ENCODE assay signal across 8 mouse cellular contexts in the genomic region with DNA sequence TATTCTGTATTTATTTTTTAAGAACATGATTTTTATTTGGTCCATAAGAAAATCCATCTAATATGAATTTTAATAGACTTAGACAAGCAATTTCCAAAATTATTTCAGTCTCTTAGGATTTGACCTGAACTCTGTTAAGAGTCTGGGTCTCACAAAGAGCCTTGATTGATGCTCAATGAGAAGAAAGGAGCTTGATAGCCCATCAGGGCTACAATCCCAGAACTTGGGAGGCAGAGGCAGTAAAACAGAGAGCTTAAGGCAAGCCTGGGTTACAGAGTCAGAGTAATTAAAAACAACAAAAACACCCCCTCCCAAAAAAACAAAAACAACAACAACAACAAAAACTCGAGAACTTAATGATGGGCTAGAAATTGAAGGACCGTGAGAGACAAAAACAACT. TPM values are rescaled to one million over a fixed set of nuclear protein-coding genes. Genes with fewer than 3 reads are reported as not detected.
DNase-seq lines count a peak whose midpoint lies in the region; ATAC-seq and TF ChIP-seq lines count a peak whose summit lies in the region.

No protein-coding gene starts in this region.

- DNase-seq in embryo, embryonic 11 days: peak; percentile 8
- DNase-seq in embryo, embryonic 10 days (ENCODE audit: low spot score): no peak
- DNase-seq in kidney, postnatal 10 days: no peak
- no peak for DNase-seq in thymus, postnatal 36 days
- no peak for DNase-seq in left cerebral cortex, postnatal 10 days (ENCODE audit: extremely low spot score in 1 of 2, low spot score in 2 of 2)

- H3K9ac ChIP-seq in kidney, embryonic 16.5 days (replicated peaks; ENCODE audit: low read length): no peak overlapping the region
- no peak overlapping the region for H3K9ac ChIP-seq in limb, embryonic 12.5 days (replicated peaks)

- peaks cover 33% of the 10 kb centered on the region for H3K79me2 ChIP-seq in myocyte (ENCODE audit: control insufficient read depth, insufficient read depth)

- H3K36me3 ChIP-seq in kidney, embryonic 16.5 days (ENCODE audit: insufficient read depth, low read length): no peaks in the 10 kb centered on the region
- H3K36me3 ChIP-seq in limb, embryonic 12.5 days: no peaks in the 10 kb centered on the region
- H3K36me3 ChIP-seq in myocyte (ENCODE audit: control insufficient read depth, insufficient read depth): no peaks in the 10 kb centered on the region

- H3K27me3 ChIP-seq in kidney, embryonic 16.5 days (ENCODE audit: insufficient read depth, low read length): no peaks in the 10 kb centered on the region
- H3K27me3 ChIP-seq in limb, embryonic 12.5 days: no peaks in the 10 kb centered on the region
- no peaks in the 10 kb centered on the region for H3K27me3 ChIP-seq in myocyte (ENCODE audit: control insufficient read depth, insufficient read depth, insufficient read length)

- TF ChIP-seq POLR2A in myocyte (IDR thresholded peaks at IDR 0.05; ENCODE audit: insufficient read length, low read depth): no peak

- 62% methylated on average over 2 of the region's 2 CpGs for WGBS in kidney, embryonic 16.5 days
- WGBS in limb, embryonic 12.5 days: 59% methylated on average over 2 of the region's 2 CpGs

- H3K4me1 ChIP-seq in kidney, embryonic 16.5 days (ENCODE audit: insufficient read depth, low read length): peaks cover 25% of the 10 kb centered on the region
- H3K4me1 ChIP-seq in limb, embryonic 12.5 days (replicated peaks): peaks cover 7% of the 10 kb centered on the region

- no peak for ATAC-seq in kidney, embryonic 16.5 days (ENCODE audit: low FRiP score, low TSS enrichment)
- no peak for ATAC-seq in limb, embryonic 12.5 days (ENCODE audit: insufficient number of reproducible peaks, insufficient read depth, low FRiP score, low TSS enrichment, low read depth)

- no peak overlapping the region for H3K4me3 ChIP-seq in kidney, embryonic 16.5 days (ENCODE audit: low read length)
- no peak overlapping the region for H3K4me3 ChIP-seq in limb, embryonic 12.5 days (replicated peaks)
- peak overlapping the region; percentile 42 for H3K4me3 ChIP-seq in myocyte

- H3ac ChIP-seq in myocyte (ENCODE audit: control insufficient read depth, insufficient read length): no peak overlapping the region

- H3K27ac ChIP-seq in kidney, embryonic 16.5 days (ENCODE audit: low read length): no peak overlapping the region
- no peak overlapping the region for H3K27ac ChIP-seq in limb, embryonic 12.5 days

- no peaks in the 10 kb centered on the region for H3K9me3 ChIP-seq in kidney, embryonic 16.5 days (ENCODE audit: low read length)
- H3K9me3 ChIP-seq in limb, embryonic 12.5 days: no peaks in the 10 kb centered on the region

- intact Hi-C loops in left cerebral cortex, postnatal 10 days (cut with DNase I): loop anchor here (10.0 kb wide), 1 partner anchor 151 kb away; no protein-coding TSS in a partner anchor

- peak overlapping the region; percentile 83 for H3K4me2 ChIP-seq in kidney, embryonic 16.5 days (replicated peaks; ENCODE audit: low read depth, low read length)
- peak overlapping the region; percentile 93; the same call in 1 of the 2 replicates for H3K4me2 ChIP-seq in limb, embryonic 12.5 days
- peak overlapping the region; percentile 65 for H3K4me2 ChIP-seq in myocyte (ENCODE audit: low read depth)

TF ChIP-seq in myocyte, 11 proteins besides CTCF, POLR2A, EP300 and RAD21:
- TF ChIP-seq USF1 (IDR thresholded peaks at IDR 0.05; ENCODE audit: low read depth) (no peak), CEBPB (IDR thresholded peaks at IDR 0.05; ENCODE audit: insufficient read depth, poor library complexity, severe bottlenecking) (no peak), MYOG (IDR thresholded peaks at IDR 0.05; ENCODE audit: control insufficient read depth in 1 of 3, insufficient read depth in 1 of 3, insufficient read length in 2 of 3, low read depth in 2 of 3) (no peak), MYOD1 (IDR thresholded peaks at IDR 0.05; ENCODE audit: control insufficient read depth in 1 of 3, insufficient read length in 2 of 3, low read depth in 2 of 3) (no peak), REST (IDR thresholded peaks at IDR 0.05; ENCODE audit: insufficient read depth, insufficient read length) (no peak), TCF3 (IDR thresholded peaks at IDR 0.05; ENCODE audit: insufficient read length, low read depth) (no peak), POLR2AphosphoS2 (IDR thresholded peaks at IDR 0.05; ENCODE audit: insufficient read length, low read depth) (no peak), TCF12 (IDR thresholded peaks at IDR 0.05; ENCODE audit: insufficient read depth, poor library complexity, severe bottlenecking) (no peak), MAX (IDR thresholded peaks at IDR 0.05; ENCODE audit: low read depth) (no peak), E2F4 (IDR thresholded peaks at IDR 0.05; ENCODE audit: insufficient read depth) (no peak), SRF (IDR thresholded peaks at IDR 0.05; ENCODE audit: control insufficient read depth, insufficient read length, low read depth) (no peak)

RNA-seq across cellular contexts. Expression of a gene that starts 1.7 kb away (rescaled TPM):
- polyA plus RNA-seq in kidney, embryonic 16.5 days (2015; fragmentation: Nextera tagmentation; extraction: Ambion mirVana): 25.4 and 28.1 TPM in 2 replicates
- 18.8 and 22.2 TPM in 2 replicates for polyA plus RNA-seq in limb, embryonic 12.5 days (2016; fragmentation: Nextera tagmentation; extraction: Ambion mirVana)
- 14.2 TPM for polyA plus RNA-seq in myocyte (2012; fragmentation: generic; extraction: Trizol)
- total RNA-seq in left cerebral cortex, postnatal 10 days (2021): 10 to 100 TPM; 35.9 to 37.9 TPM
